Mouse (Mus musculus) B cell, adult 67 days (primary cell): ENCODE measurements around the gene Col5a1. TPM values are rescaled to one million over a fixed set of nuclear protein-coding genes. Genes with fewer than 3 reads are reported as not detected.

Experiments used
- total RNA-seq, 2 experiments: library from RNA; stranded (reverse); gene quantifications; 4 replicates each; pipeline ENCODE4 v1.2.4; 2023

Col5a1 gene
- total RNA-seq: under 1 TPM in 1 of 2 experiments, not detected in 1; 0.09 TPM

DNA sequence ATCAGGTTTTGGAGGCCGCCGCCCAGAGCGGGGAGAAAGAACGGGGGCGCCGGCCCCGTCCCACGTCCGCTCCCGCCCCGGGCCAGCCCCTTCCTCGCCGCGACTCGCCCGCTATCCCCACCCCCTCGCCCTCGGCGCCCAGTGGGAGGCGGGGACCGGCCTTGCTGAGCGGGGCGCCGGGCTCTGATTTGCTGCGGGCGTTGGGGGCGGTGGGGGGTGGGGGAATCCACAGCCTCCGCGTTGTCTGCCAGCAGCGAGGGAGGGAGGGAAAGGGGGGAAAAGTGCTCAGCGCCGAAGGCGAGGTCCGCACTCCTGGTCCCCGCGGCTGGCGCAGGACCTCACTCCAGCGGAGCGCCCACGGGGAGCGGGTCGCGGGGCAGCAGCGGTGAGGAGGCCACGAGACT is at the start of gene Col5a1:
Gene Col5a1, plus strand, starts transcription at position 278 of the 404 bp plus-strand sequence.

DNA sequence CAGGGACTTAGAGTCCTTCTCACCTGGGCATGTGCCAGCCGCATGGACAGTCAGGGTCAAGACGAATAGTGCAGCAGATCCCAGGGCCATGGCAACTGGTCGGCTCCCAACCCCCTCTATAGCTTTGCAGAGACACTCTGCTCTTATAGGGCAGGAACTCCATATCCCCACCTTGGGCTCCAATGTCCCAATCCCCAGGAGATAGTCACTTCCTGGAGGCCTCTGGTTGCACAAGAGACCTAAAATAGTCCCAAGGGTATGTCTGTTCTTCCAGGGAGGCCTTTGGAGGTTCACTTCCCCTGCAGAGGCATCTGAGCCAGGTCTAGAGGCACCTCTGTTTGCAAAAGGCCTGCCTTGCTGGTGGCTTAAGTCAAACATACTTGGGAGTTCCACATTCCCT is 198.5 kb downstream of the Col5a1 start, which contains the start of gene Fcnb:
Gene Fcnb, minus strand, starts transcription at position 118 of the 400 bp plus-strand sequence.

Other genes with a start within 250 kb of the Col5a1 start
- 1 to 10 TPM; 1.5 to 2.2 TPM for gene Rxra, start 210.0 kb upstream of the Col5a1 start, total RNA-seq
- gene Fcnb, start 198.5 kb downstream of the Col5a1 start, total RNA-seq: not detected